Mouse (Mus musculus) G1E (cell line): ENCODE results near the gene Gm29133. TPM values are rescaled to one million over a fixed set of nuclear protein-coding genes. Genes with fewer than 3 reads are reported as not detected.

ENCODE experiments used
- ATAC-seq: 2 replicates; pipeline ENCODE4 v1.8.0; 2016; ENCODE audit warnings: mild to moderate bottlenecking; ENCODE audit not compliant: insufficient number of reproducible peaks, poor library complexity, low FRiP score, severe bottlenecking; ENCODE audit errors: extremely low read depth
- DNase-seq: peaks from one replicate; pipeline ENCODE4 v3.0.0; 2012; ENCODE audit warnings: low spot score
- H3K27me3 ChIP-seq: 2 replicates; pipeline ENCODE4 v1.6.1; 2012; ENCODE audit warnings: mild to moderate bottlenecking, low read length, inconsistent platforms; ENCODE audit not compliant: insufficient read depth
- H3K36me3 ChIP-seq: replicated peaks from 2 replicates; pipeline ENCODE3; 2012; ENCODE audit warnings: mild to moderate bottlenecking, inconsistent platforms
- H3K4me1 ChIP-seq: 2 replicates; pipeline ENCODE4 v1.6.1; 2012; ENCODE audit warnings: low read depth, low read length, inconsistent platforms, mixed read lengths; ENCODE audit not compliant: insufficient read depth
- H3K4me3 ChIP-seq: 2 replicates; pipeline ENCODE4 v1.5.1; 2012; ENCODE audit warnings: low read depth, mild to moderate bottlenecking, inconsistent platforms, low read length, moderate library complexity, mixed read lengths
- H3K9me3 ChIP-seq: replicated peaks from 2 replicates; pipeline ENCODE4 v1.6.1; 2012; ENCODE audit warnings: inconsistent platforms
- CTCF ChIP-seq: IDR thresholded peaks from 2 replicates; pipeline ENCODE4 v1.5.1; 2012; ENCODE audit warnings: low read depth, low read length, inconsistent platforms, mixed read lengths
- GATA1 ChIP-seq: IDR thresholded peaks from 2 replicates; pipeline ENCODE4 v1.6.1; 2012; ENCODE audit warnings: borderline replicate concordance, low read length, inconsistent platforms, mixed read lengths
- GATA2 ChIP-seq: IDR thresholded peaks from 2 replicates; pipeline ENCODE4 v1.6.1; 2012; ENCODE audit warnings: low read depth, low read length, inconsistent platforms, borderline replicate concordance
- POLR2AphosphoS5 ChIP-seq: IDR thresholded peaks from 2 replicates; pipeline ENCODE4 v1.6.1; 2012; ENCODE audit warnings: low read depth, low read length, inconsistent platforms; ENCODE audit not compliant: insufficient replicate concordance
- TAL1 ChIP-seq: conservative IDR thresholded peaks from 2 replicates; pipeline ENCODE4 v1.6.1; 2012; ENCODE audit warnings: low read depth, low read length, inconsistent platforms, mixed read lengths
- polyA plus RNA-seq: library from polyadenylated mRNA; stranded (reverse); fragments of >175 nt; gene quantifications from 2 replicates; pipeline ENCODE4 v1.2.3, GENCODE M21; 2012
- total RNA-seq, 2 experiments: library from RNA; stranded (forward) in 1 of 2; stranded (reverse) in 1 of 2; fragments of 200-1000 nt in 1 of 2; fragments of >200 nt in 1 of 2; fragmentation: Nextera tagmentation in 1 of 2; gene quantifications; 2 replicates each; pipeline ENCODE4 v1.2.3; 2014 to 2017

The Gm29133 gene
- total RNA-seq (2014; fragmentation: Nextera tagmentation) = not detected in 2 replicates
- total RNA-seq (2017) = not detected in 2 replicates
- polyA plus RNA-seq = not detected in 2 replicates

DNA sequence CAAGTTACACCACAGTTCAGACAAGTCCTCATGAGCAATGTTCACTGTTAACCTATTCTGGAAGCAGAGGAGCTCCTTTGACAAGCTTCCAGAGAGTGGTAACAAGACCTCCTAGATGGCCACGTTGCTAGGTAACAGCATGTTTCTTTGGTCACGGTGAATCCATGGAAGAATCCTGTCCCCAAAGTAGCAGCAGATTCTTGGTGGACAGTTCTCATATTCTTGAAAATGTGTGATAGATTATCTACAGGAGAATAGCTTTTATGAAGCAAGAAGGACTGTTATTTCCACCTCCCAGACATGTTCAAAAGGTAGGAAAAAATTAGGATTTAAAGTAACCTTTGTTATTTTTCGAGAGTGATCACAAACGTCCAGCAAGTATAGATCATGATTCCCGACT lies at the start of gene Gm29133:
Gene Gm29133, plus strand, starts transcription at position 301 of the 400 bp plus-strand sequence.
- Histone ChIP-seq H3K27me3 (no peaks in the 10 kb centered on the region), H3K9me3 (no peaks in the 10 kb centered on the region), H3K4me1 (no peaks in the 10 kb centered on the region), H3K36me3 (no peaks in the 10 kb centered on the region), H3K4me3 (no peak within 1 kb of the TSS)
- no peak for TF ChIP-seq TAL1
- no peak for TF ChIP-seq GATA1
- TF ChIP-seq CTCF = no peak
- no peak for TF ChIP-seq GATA2
- TF ChIP-seq POLR2AphosphoS5 = no peak
- ATAC-seq (no peak), DNase-seq (no peak)

DNA sequence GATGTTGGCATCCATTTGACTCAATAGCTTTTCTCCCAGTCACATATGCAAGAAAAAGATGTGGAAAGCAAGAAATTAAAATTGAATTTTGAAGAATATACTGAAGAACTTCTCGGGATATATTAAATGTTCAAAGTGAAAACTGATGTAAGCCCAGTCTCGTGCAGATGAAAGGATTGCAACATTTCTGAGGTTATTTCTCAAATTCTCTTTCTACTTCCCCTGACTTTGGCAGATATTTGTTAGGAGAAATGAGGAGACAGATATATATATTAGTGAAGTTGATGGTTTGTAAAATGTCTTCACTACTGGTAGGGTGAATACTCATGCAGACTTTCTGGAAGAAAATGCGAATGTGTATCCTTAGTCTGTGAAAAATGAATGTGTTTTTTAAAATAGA lies 48.9 kb upstream of the Gm29133 start:
- H3K27me3 ChIP-seq = no peaks in the 10 kb centered on the region
- no peaks in the 10 kb centered on the region for H3K4me1 ChIP-seq
- ATAC-seq (no peak), DNase-seq (no peak)
- H3K9me3 ChIP-seq = no peaks in the 10 kb centered on the region
- no peak overlapping the region for H3K4me3 ChIP-seq
- H3K36me3 ChIP-seq = no peaks in the 10 kb centered on the region
- no peak for TF ChIP-seq GATA2
- no peak for TF ChIP-seq GATA1
- no peak for TF ChIP-seq CTCF
- TF ChIP-seq TAL1 = no peak
- no peak for TF ChIP-seq POLR2AphosphoS5

DNA sequence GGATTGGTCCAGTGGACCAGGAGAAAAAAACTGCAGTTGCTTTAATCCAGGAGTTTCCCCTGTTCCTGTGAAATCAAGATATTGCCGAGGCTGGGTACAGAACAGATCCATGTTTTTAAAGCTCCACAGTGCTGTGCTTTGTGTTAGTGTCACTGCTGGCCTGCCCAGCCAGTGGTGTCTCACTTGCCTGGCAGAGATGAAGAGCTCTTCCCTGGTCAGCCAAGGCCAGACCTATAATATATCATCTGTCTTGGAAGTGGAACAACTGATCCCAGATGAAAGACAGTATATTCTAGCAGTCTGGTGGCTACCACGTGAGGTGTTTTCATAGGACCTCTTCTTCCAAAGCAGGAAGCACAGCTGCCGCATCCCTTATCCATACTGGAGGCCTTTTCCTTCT lies 46.7 kb upstream of the Gm29133 start:
- H3K27me3 ChIP-seq = no peaks in the 10 kb centered on the region
- no peak for ATAC-seq
- TF ChIP-seq CTCF = no peak
- no peak for TF ChIP-seq GATA1
- no peak for TF ChIP-seq TAL1
- no peak for TF ChIP-seq GATA2
- TF ChIP-seq POLR2AphosphoS5 = no peak
- no peaks in the 10 kb centered on the region for H3K9me3 ChIP-seq
- no peaks in the 10 kb centered on the region for H3K36me3 ChIP-seq
- no peaks in the 10 kb centered on the region for H3K4me1 ChIP-seq
- no peak for DNase-seq
- H3K4me3 ChIP-seq = no peak overlapping the region

DNA sequence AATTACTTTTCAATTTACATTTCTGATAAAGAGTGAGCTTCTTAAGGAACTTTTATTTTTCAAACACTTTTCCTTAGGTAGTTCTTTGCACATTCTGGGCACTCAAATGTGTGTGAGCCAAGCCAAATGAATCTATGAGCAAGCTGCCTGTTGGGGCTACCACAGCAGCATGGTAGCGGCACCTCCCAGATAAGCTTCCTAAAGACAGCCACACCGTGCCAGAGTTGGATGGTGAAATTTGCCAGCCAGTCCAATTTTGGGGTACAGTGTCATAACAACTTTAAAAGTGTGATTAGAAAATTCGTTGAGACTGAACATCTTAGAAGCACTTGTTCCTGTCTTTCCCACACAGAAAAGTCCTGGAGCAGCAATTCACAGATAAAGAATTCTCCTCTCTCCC lies 41.5 kb upstream of the Gm29133 start:
- Histone ChIP-seq H3K4me3 (no peak overlapping the region), H3K4me1 (no peaks in the 10 kb centered on the region), H3K27me3 (no peaks in the 10 kb centered on the region), H3K36me3 (no peaks in the 10 kb centered on the region), H3K9me3 (no peaks in the 10 kb centered on the region)
- no peak for ATAC-seq
- TF ChIP-seq GATA1 = no peak
- TF ChIP-seq POLR2AphosphoS5 = no peak
- TF ChIP-seq CTCF = no peak
- no peak for TF ChIP-seq GATA2
- no peak for TF ChIP-seq TAL1
- DNase-seq = no peak

DNA sequence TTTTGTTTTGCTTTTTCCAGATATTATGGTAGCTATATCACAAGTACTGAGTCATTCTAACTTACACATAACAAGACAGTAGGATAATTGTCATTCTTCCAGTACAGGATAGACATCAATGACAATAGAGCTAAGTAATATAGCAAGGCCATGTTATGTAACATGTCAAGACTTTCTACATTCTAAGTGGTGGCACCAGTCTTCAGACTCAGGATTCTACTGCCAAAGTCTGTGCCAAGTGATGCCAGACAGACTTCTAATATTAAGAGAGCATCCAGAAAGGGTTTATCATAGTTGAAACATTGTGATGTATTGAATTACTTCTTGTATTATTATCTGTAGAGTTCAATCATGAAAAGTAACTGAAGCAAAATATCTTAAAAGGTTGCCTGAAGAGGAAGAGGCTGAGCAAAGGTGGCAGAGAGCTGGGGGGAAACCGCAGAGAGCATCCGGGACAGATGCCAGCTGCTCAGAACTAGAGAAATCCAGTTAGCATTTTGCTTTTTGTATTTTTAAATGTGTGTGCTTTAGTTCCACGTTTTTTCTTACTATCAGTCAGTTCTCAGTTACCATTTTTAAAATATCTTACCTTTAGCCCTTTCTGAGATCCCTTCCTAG lies 34.2 kb upstream of the Gm29133 start:
- ATAC-seq (no peak), DNase-seq (no peak)
- H3K4me3 ChIP-seq = no peak overlapping the region
- no peaks in the 10 kb centered on the region for H3K36me3 ChIP-seq
- TF ChIP-seq CTCF (no peak), TAL1 (no peak), GATA1 (no peak), GATA2 (no peak), POLR2AphosphoS5 (no peak)
- H3K4me1 ChIP-seq = no peaks in the 10 kb centered on the region
- H3K27me3 ChIP-seq = no peaks in the 10 kb centered on the region
- no peaks in the 10 kb centered on the region for H3K9me3 ChIP-seq

DNA sequence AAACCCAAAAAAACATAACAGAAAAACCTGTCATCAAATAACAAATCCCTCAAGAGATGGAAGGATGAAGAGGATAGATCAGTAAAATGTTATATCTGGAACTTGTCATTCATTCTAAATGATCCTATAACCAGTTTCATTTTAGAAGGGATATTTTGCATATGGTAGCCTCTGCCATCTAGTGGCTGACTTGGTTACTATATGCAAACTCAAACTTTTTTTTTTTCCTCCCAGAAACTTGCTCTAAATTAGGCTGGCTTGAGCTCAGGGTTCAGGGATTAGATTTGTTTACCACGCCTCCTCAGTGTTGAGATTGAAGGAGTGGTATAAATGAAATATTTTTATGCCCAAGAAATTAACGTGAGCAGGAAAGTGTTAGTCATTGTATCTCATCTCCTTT lies 27.3 kb upstream of the Gm29133 start:
- H3K9me3 ChIP-seq = no peaks in the 10 kb centered on the region
- DNase-seq = no peak
- H3K4me3 ChIP-seq = no peak overlapping the region
- no peak; the same call in 1 of the 2 replicates for ATAC-seq
- no peaks in the 10 kb centered on the region for H3K27me3 ChIP-seq
- H3K4me1 ChIP-seq = no peaks in the 10 kb centered on the region
- no peak for TF ChIP-seq POLR2AphosphoS5
- H3K36me3 ChIP-seq = no peaks in the 10 kb centered on the region

DNA sequence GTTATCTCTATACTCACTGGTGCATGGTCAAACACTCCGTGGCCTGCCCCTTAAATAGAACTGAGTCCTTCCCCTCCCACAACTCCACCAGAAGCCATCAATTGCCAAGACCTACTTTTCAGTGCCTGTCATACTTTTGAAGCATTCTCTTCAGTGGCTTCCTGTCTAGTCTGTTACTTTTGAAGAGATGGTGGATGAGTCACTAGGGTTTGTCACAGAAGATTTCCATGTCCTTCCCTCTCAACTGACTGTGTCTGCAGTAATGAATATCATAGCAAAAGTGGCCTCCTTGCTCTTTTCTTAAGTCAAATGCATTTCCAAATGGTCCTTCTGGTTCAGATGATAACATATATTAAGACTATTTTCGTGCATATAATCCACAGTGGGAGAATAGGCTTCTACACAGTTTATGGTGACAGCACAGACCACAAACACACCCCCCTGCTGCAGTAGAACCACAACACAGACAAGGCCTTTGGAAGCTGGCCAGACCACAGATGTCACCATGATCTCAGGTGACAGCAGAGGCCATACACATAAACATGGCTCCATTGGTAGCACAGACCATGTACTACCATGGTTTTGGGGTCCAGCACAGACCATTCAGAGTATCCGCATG lies 16.9 kb upstream of the Gm29133 start:
- ATAC-seq (no peak), DNase-seq (no peak)
- Histone ChIP-seq H3K9me3 (peaks cover 4% of the 10 kb centered on the region), H3K27me3 (no peaks in the 10 kb centered on the region), H3K4me1 (no peaks in the 10 kb centered on the region), H3K36me3 (no peaks in the 10 kb centered on the region), H3K4me3 (no peak overlapping the region)
- TF ChIP-seq TAL1 (no peak), CTCF (no peak), GATA2 (no peak), GATA1 (no peak), POLR2AphosphoS5 (no peak)
